Mouse (Mus musculus): Measurements from ENCODE around the gene Ebna1bp2.

Gene Ebna1bp2

DNA sequence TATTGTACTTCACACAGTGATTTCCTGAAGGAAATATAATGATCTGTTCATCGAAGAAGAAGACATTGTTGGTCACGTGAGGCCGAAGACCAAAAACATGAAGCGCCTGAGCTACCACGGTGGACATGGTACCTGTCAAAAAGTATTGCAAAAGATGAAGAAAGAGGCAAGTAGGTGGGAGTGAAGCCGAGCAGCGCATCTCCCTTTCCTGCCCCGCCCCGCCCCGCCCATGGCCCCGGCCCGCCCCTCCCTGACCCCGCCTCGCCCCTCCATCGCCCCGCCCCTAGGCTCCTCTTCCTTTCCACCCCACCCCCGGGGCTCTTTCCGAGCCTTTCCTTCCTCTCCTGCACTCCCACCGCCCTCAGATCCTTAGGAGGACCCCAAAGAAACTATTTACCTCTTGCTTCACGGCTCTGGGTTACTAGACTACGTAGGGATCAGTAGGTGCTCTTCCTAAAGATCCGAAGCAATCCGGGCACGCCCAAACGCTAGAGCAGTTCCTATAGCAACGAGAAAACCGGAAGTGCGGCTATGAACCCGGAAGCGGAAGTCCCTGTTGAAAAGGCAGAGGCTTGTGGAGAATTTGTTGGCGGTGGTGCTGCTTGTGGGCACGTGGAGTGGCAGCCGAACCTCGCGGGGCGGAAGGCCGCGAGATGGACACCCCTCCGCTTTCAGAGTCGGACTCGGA is at the start of gene Ebna1bp2, which contains the start of gene Cfap57:
Gene Ebna1bp2 (plus strand): TSS at position 521 of the 688 bp plus-strand sequence.
Gene Cfap57 (minus strand): TSS at position 499 of the 688 bp plus-strand sequence.
- DNase-seq (ENCODE audit: low spot score), result peak; percentile 86

DNA sequence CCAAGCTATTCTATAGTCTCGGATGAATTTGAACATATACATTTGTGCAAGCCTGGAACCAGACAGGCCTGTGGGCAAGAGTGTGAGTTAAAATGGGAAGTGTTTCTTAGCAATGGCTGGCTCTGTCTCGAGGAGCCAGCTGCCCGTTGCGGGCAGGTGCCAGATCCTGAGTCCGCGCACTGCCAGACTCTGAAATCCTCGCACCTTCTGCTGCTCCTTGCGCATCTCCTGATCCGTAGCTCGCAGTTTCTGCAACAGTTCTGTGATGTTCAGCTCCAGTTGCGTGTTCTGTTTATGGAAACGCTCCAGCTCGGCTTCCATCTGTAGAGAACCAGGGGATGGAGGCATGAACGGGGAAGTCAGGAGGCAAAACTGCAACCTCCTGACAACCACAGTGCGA is 49.2 kb upstream of the Ebna1bp2 start:
- DNase-seq (ENCODE audit: low spot score), result no peak

DNA sequence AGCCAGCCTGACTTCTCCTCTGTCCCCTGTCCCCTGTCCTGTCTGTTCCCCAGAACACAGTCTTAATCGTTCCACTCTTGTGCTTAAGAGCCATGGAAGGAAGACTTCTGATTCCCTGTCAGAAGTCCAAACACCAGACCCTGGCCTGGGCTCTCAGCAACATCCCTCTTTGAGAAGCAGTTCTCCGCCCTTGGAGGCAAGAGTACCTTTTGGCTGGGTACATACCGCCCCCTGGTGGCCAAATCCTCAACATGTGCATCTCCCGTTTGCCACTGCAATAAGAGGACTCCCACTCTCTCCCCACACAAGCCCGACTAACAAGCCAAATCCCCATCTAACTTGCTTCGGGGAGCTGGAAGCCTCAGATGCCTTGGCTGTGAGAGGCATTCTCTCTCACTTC is 44.5 kb upstream of the Ebna1bp2 start:
- peak; percentile 89 for DNase-seq (ENCODE audit: low spot score)

DNA sequence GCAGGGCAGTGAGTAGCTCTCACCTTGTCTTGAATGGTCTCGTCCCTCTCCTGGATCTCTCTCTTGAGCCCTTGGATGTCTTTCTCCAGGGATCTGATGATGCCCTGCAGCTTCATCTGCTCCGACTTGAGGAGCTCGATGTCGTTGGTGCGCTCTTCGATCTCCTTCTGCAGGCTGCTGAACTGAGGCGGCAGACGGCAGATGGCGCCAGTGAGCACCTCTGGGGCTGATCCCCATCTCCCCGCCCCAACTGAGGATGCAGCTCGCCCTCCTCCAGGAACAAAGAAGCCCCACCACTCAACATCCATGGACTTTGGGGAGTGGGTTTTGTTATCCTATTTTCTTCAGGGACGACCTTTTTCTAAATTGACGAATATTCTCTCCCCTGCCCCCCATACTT is 41.3 kb upstream of the Ebna1bp2 start:
- DNase-seq (ENCODE audit: low spot score), result no peak

DNA sequence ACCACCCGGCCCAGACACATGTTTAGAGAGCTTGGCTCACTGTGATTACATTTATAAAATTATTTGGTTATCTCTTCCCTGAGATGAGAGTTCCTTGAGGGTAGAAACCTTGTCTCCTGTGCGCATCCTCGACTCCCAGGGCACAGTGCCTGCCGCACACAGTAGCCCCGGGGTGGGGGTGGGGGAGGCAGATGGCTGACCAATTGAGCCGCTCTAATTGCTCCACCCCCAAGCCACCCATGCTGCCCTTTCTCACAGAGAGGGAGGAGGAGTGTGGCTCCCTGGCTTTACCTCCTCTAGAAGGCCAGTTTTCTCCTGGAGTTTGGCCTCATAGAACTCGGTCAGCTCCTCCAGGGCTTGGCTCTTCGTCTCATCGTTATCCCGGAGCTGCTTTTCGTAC is 39.1 kb upstream of the Ebna1bp2 start:
- DNase-seq (ENCODE audit: low spot score), result no peak

DNA sequence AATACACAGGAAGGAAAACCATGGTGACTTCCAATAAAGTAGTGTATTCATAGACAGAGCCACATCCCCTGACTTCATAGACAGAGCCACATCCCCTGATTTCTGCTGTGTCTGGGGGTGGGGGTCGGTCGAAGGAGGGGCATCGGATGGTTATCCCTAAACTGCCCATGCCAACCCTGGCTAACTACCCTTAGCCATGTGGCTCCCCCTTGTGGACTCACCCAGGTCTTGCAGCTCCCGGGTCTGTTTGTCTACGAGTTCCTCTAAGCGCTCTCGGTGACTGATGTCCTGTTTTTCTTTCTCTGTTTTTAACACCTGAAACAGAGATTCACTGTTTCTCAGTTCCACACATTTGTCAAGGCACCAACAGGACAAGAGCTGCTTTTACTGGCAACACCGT is 38.0 kb upstream of the Ebna1bp2 start:
- DNase-seq (ENCODE audit: low spot score), result no peak

DNA sequence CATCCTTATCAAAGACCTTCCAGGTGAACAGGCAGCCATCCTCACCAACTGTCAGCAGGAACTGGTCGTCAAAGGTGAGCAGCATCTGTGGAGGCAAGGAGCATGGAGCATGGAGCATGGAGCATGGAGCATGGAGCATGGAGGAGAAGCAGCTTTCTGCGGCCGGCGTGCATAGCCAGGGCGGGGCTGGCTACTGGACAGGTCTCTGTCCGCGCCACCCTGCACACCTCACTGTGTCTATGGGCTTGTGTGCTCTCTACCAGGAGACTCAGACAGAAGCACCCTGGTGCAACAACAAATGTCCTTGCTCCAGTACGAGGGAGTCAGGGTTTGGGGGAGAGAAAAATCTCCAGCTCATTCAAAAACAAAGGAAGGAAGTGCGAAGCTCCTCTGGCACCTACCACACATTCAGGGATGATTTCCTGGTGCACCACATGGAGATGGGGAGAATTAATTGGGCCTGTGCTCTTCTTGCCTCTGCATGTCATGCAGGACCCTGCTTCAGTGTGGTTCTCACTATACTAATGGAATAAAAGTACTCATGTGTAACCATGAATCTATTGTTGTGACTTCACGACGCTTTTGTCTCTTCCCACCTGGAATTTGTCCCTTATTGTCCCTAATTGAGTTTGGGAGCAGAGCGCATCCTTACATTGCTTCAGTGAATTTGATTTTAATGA is 31.4 kb upstream of the Ebna1bp2 start:
- no peak for DNase-seq (ENCODE audit: low spot score)

DNA sequence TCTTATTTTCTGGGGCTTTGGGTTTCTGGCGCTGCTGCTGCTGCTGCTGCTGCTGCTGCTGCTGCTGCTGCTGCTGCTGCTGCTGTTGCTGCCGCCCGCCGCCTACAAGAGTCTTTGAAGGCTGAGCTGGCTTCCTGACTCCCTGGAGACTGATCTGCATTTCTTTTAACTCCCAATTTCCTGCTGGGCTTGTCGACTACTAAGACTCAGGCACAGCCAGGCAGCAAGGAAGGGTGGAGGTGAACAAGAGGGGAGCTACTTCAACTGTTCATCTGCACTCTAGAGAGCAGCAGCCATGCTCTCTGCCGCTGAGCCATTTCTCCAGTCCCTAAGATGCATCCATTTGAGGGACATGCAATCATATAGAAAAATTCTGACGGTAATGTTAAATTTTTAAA is 30.9 kb upstream of the Ebna1bp2 start:
- no peak for DNase-seq (ENCODE audit: low spot score)

DNA sequence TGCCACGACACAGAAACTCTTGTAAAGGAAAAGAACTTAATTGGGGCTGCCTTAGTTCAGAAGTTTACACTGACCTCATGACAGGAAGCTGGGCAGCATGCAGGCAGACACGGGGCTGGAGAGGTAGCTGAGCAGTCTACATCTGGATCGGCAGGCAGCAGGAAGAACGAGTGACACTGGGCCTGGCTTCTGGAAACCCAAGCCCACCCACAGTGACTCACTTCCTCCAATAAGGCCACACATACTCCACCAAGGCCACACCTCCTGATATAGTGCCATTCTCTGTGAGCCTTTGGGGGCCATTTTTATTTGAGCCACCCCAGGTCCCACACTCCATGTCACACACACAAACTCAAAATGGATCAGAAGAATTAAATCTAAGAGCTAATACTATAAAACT is 16.5 kb upstream of the Ebna1bp2 start:
- no peak for DNase-seq (ENCODE audit: low spot score)

DNA sequence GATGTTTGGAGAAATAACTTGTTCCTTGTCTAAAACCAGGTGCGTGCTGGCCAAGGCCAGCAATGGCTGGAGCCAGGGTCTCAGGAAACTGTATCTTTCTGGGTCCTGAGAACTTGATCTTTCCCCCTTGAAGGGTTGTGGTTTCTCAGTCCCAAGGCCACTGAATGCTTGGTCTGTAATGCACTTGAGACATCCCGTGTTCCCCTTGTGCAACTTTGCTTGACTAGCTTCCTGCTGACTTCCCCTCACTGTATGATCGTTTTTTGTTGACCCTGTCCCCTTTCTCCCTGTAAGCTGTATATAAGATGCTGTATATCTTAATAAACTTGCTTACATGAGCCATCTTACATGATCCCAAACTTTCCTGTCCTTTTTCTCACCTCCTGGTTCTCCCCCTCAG is 10.8 kb upstream of the Ebna1bp2 start:
- no peak for DNase-seq (ENCODE audit: low spot score)

DNA sequence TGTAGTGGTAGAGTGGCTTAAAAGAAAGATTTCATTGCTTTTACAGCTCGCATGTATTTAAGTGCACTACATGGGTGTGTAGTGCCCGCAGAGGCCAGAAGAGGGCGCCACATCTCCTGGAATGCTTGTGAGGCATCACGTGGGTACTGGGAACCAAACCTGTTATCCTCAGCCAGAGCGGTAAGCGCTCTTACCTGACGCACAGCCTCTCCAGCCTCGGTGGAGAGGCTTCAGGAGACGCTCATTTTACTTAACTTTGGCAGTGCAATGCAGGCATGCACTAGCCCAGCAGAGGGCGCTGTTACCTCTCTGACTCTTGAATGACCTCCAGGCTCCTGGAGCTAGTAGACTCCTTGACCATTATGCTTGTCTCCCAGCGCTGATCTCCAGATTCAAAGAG is 8.0 kb upstream of the Ebna1bp2 start:
- DNase-seq (ENCODE audit: low spot score), result peak; percentile 42

DNA sequence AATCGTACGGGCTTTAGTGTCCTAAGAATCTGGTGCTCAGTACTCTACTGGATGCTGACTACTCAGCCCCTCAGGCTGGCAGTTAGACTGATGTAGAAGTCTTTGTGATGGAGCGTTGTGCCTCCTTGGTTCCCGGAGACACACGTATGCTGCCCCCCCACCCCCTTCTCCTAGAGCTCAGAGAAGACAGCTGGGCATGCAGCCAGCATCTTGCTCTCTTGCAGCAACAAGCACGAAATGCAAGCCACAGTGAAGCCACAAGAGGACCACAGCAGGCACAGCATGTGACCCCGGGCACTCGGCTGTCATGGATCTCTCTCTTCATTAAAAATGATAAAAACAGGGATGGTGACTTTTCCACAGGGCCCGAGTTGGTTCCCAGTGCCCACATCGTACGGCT is 5.2 kb upstream of the Ebna1bp2 start:
- DNase-seq (ENCODE audit: low spot score), result no peak

DNA sequence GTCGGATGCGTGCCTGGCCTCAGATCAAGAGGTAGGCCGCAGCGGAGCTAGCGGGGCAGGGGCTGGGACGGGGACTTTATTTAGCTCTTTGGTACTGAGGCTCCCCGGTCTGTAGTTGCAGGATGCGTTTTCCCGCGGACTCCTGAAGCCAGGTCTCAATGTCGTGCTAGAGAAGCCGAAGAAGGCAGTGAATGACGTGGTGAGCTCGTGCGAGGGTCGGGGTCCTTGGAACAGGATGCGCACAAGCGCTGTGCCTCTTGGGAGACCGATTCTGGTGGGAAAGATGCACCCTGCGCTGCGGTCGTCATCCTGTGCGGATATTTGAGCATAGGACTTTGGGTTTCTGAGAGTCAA is 345 bp downstream of the Ebna1bp2 start:
- DNase-seq (ENCODE audit: low spot score), result no peak

DNA sequence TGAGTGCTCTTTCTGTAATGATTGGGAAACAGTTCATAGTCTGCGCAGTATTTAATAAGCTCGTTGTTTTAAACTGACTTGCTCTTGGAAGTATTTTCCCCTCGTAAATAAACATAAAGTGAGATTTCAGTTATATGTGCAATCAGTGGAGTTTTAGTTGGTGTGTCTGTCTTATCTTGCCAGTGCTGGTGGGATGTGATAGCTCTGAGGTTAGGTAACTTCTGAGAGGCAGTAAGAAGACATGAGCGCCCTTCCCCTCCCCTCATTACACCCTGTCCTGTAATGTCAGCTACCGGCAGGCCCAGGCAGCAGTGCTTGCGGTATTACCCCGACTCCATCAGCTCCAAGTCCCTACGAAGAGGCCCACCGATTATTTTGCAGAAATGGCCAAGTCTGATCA is 1.2 kb downstream of the Ebna1bp2 start:
- no peak for DNase-seq (ENCODE audit: low spot score)

DNA sequence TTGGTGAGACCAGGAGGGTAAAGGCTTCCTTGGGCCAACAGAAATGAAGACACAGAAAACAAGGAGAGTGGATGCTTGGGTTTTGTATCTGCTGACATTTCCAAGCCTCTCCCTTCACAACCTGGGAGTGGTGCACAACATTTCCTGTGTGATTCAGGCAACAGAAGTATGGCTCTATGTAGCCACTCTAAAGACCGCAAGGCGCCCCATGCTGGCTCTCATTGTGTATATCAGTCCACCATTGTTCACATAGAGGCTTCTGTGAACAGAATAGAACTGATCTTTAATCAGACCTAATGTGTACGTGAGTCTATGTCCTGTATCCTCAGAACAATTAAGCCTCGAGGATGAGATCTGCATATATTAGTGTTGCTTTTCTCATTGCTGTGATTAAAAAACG is 9.7 kb downstream of the Ebna1bp2 start:
- DNase-seq (ENCODE audit: low spot score), result no peak

DNA sequence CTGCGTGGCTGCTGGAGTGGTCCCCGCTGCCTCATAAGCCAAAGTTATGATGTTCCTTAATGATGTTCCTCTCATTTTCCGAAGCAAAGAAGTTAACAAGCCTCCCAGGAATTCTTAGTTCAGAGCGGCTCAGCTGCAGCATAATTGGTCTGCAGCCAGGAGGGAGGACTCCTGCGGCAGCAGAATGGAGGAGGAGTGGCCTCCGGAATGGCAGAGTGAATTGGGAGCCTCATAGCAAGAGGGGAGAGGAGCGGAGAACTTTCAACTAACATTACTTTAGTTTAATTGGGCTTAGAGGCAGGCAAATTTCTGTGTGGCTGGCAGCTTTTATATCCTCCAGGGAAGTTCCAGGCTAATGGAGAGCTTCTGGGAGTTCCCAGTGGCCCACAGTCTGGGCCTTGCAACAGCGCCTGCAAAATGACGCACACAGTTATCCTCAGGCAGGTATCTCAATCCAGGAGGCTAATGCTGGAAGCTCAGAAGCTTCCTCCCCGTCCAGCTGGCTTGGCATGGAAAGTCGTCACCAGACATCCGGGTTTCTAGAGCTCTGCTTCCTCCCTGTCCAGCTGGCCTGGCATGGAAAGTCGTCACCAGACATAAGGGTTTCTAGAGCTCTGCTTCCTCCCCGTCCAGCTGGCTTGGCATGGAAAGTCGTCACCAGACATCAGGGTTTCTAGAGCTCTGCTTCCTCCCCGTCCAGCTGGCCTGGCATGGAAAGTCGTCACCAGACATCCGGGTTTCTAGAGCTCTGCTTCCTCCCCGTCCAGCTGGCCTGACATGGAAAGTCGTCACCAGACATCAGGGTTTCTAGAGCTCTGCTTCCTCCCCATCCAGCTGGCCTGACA is 22.0 kb downstream of the Ebna1bp2 start:
- no peak for DNase-seq (ENCODE audit: low spot score)

DNA sequence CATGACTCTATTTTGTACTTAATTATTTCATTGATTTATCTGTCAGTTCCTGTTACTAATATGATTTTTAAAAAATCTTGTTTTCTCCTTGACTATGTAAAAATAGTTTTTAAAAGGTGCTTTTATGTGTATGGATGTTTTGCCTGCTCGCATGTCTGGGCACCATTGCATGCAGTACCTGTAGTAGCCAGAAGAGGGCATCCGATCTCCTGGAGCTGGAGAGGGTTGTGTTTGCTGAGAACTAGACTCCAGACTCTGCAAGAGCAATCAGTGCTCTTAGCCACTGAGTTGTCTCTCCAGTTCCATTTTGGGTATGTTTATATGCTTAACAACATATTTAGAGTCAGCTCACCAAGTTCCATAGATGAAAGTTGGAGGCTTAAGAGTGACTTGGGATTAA is 24.6 kb downstream of the Ebna1bp2 start:
- peak; percentile 54 for DNase-seq (ENCODE audit: low spot score)

DNA sequence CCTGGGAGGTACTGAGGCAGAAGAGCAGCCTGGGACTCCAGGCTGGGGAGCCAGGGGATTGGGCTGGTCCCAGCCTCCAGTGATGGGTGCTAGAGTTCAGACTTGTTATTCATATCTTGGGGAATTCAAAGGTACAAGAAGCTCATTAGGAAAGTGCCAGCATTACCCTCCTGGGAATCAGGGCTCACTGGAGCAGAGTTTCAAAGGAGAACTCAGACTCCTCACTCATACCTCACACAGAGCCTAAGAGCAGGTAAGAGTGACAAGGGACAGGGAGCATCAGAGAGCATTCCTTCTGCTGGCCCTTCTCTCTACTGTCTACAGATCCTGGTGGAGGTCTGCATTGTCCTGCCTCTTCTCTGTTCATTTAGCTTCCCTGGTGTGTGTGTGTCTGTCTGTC is 38.1 kb downstream of the Ebna1bp2 start, which contains the start of gene Olfr62:
Gene Olfr62 (plus strand): TSS at position 301 of the 400 bp plus-strand sequence.
- no peak for DNase-seq (ENCODE audit: low spot score)

Measured in ovary, postnatal 14 days (tissue).